Mouse (Mus musculus) liver, embryonic 14.5 days (tissue): ENCODE data around the gene Capza3.

Source experiments
- CTCF ChIP-seq: IDR thresholded peaks from 2 replicates; pipeline ENCODE4 v1.5.1; 2016; ENCODE audit warnings: antibody characterized with exemption, low read depth, control low read depth
- EP300 ChIP-seq: IDR thresholded peaks from 2 replicates; pipeline ENCODE4 v1.6.1; 2016; ENCODE audit warnings: antibody characterized with exemption, low read depth

- TF ChIP-seq EP300 (no peak), CTCF (no peak)
Observed at GRCm38 (mm10) chr6:140051476-140051875, 10.4 kb downstream of the Capza3 start.
